8 mouse cellular contexts compared by ENCODE assay signal in genomic region chr4:129623681-129624091, GRCm38 (mm10). TPM values are rescaled to one million over a fixed set of nuclear protein-coding genes. Genes with fewer than 3 reads are reported as not detected.
DNase-seq lines count a peak whose midpoint lies in the region; ATAC-seq and TF ChIP-seq lines count a peak whose summit lies in the region.

TSS of gene Ccdc28b (minus strand) at chr4:129623947.

- H3K4me3 ChIP-seq in bone marrow macrophage, adult 2 months (ENCODE audit: insufficient read depth, low read length): peak within 1 kb of the TSS; percentile 83
- peak within 1 kb of the TSS; percentile 66 for H3K4me3 ChIP-seq in forebrain, embryonic 12.5 days (replicated peaks)
- peak within 1 kb of the TSS; percentile 65 for H3K4me3 ChIP-seq in heart, postnatal 0 days (ENCODE audit: low read depth, low read length)
- H3K4me3 ChIP-seq in liver, embryonic 15.5 days (replicated peaks): peak within 1 kb of the TSS; percentile 66
- peak within 1 kb of the TSS; percentile 63 for H3K4me3 ChIP-seq in neural tube, embryonic 12.5 days

- peak within 1 kb of the TSS; percentile 82 for H3K27ac ChIP-seq in bone marrow macrophage, adult 2 months (ENCODE audit: insufficient read depth, low read depth, low read length)
- peak within 1 kb of the TSS; percentile 91 for H3K27ac ChIP-seq in forebrain, embryonic 12.5 days
- H3K27ac ChIP-seq in heart, postnatal 0 days (ENCODE audit: low read depth): peak within 1 kb of the TSS; percentile 89
- H3K27ac ChIP-seq in liver, embryonic 15.5 days (replicated peaks): peak within 1 kb of the TSS; percentile 89
- peak within 1 kb of the TSS; percentile 74 for H3K27ac ChIP-seq in neural tube, embryonic 12.5 days

- peaks cover 23% of the 10 kb centered on the region for H3K4me1 ChIP-seq in bone marrow macrophage, adult 2 months (ENCODE audit: control insufficient read depth, insufficient read depth, low read length)
- H3K4me1 ChIP-seq in forebrain, embryonic 12.5 days: peaks cover 32% of the 10 kb centered on the region
- H3K4me1 ChIP-seq in heart, postnatal 0 days (ENCODE audit: control insufficient read depth, insufficient read depth): peaks cover 30% of the 10 kb centered on the region
- peaks cover 64% of the 10 kb centered on the region for H3K4me1 ChIP-seq in liver, embryonic 15.5 days (replicated peaks)
- peaks cover 27% of the 10 kb centered on the region for H3K4me1 ChIP-seq in neural tube, embryonic 12.5 days

- TF ChIP-seq EP300 in heart, postnatal 0 days (IDR thresholded peaks at IDR 0.05; ENCODE audit: low read depth): 0 out of 2 replicates have a peak, but pooled peaks have one; percentile 13

- no peak; the same call in 1 of the 2 replicates for TF ChIP-seq POLR2A in bone marrow macrophage, adult 2 months (IDR thresholded peaks at IDR 0.05; ENCODE audit: borderline replicate concordance, low read depth, low read length)

- H3K36me3 ChIP-seq in forebrain, embryonic 12.5 days (replicated peaks): peaks cover 29% of the 10 kb centered on the region
- peaks cover 35% of the 10 kb centered on the region for H3K36me3 ChIP-seq in heart, postnatal 0 days (replicated peaks; ENCODE audit: control insufficient read depth, insufficient read depth, low read length)
- peaks cover 30% of the 10 kb centered on the region for H3K36me3 ChIP-seq in liver, embryonic 15.5 days (replicated peaks)
- peaks cover 30% of the 10 kb centered on the region for H3K36me3 ChIP-seq in neural tube, embryonic 12.5 days

- no peaks in the 10 kb centered on the region for H3K27me3 ChIP-seq in forebrain, embryonic 12.5 days
- H3K27me3 ChIP-seq in heart, postnatal 0 days (ENCODE audit: control insufficient read depth, insufficient read depth, low read length): no peaks in the 10 kb centered on the region
- H3K27me3 ChIP-seq in liver, embryonic 15.5 days: no peaks in the 10 kb centered on the region
- no peaks in the 10 kb centered on the region for H3K27me3 ChIP-seq in neural tube, embryonic 12.5 days (replicated peaks)

- no peaks in the 10 kb centered on the region for H3K9me3 ChIP-seq in forebrain, embryonic 12.5 days
- H3K9me3 ChIP-seq in heart, postnatal 0 days (replicated peaks; ENCODE audit: control insufficient read depth, low read length): no peaks in the 10 kb centered on the region
- H3K9me3 ChIP-seq in liver, embryonic 15.5 days (replicated peaks): no peaks in the 10 kb centered on the region
- no peaks in the 10 kb centered on the region for H3K9me3 ChIP-seq in neural tube, embryonic 12.5 days

- DNase-seq in MEL-GATA-1-ER (ENCODE audit: extremely low read depth, low read depth): peak; percentile 53
- DNase-seq in heart, postnatal 0 days (ENCODE audit: low spot score): peak; percentile 74
- peak; percentile 62 to 64 for DNase-seq in kidney, postnatal 36 days
- DNase-seq in testis, postnatal 14 days (ENCODE audit: low spot score): no peak

- TF ChIP-seq CTCF in bone marrow macrophage, adult 2 months (IDR thresholded peaks at IDR 0.05; ENCODE audit: low read depth, low read length): no peak
- TF ChIP-seq CTCF in heart, postnatal 0 days (IDR thresholded peaks at IDR 0.05; ENCODE audit: low read depth): no peak

- peak; percentile 45 for ATAC-seq in forebrain, embryonic 12.5 days (ENCODE audit: low FRiP score)
- ATAC-seq in heart, postnatal 0 days (ENCODE audit: insufficient read depth, low read depth): peak; percentile 30
- ATAC-seq in liver, embryonic 15.5 days (ENCODE audit: insufficient read depth): peak; percentile 28; the same call in 1 of the 2 replicates
- ATAC-seq in neural tube, embryonic 12.5 days (ENCODE audit: low FRiP score, low read depth): 0 out of 2 replicates have a peak, but pooled peaks have one; percentile 15

- H3K9ac ChIP-seq in forebrain, embryonic 12.5 days: peak within 1 kb of the TSS; percentile 84
- peak within 1 kb of the TSS; percentile 71 for H3K9ac ChIP-seq in heart, postnatal 0 days (replicated peaks; ENCODE audit: low read depth, low read length)
- peak within 1 kb of the TSS; percentile 68 for H3K9ac ChIP-seq in liver, embryonic 15.5 days
- H3K9ac ChIP-seq in neural tube, embryonic 12.5 days: peak within 1 kb of the TSS; percentile 76

- H3K4me2 ChIP-seq in forebrain, embryonic 12.5 days: peak within 1 kb of the TSS; percentile 82
- peak within 1 kb of the TSS; percentile 84 for H3K4me2 ChIP-seq in heart, postnatal 0 days (ENCODE audit: low read depth, low read length)
- peak within 1 kb of the TSS; percentile 84 for H3K4me2 ChIP-seq in liver, embryonic 15.5 days
- peak within 1 kb of the TSS; percentile 83 for H3K4me2 ChIP-seq in neural tube, embryonic 12.5 days (replicated peaks)

- WGBS in forebrain, embryonic 12.5 days: under 1% methylated on average over 10 of the region's 10 CpGs
- 1% methylated on average over 10 of the region's 10 CpGs for WGBS in heart, postnatal 0 days
- under 1% methylated on average over 10 of the region's 10 CpGs for WGBS in liver, embryonic 15.5 days (ENCODE audit: insufficient replicate concordance)
- WGBS in neural tube, embryonic 12.5 days: under 1% methylated on average over 10 of the region's 10 CpGs

RNA-seq across cellular contexts. Expression of gene Ccdc28b, which starts in this region (rescaled TPM):
- polyA plus RNA-seq in bone marrow macrophage, adult 2 months (2012; ENCODE audit: insufficient read depth, insufficient read length, missing spikeins): 39.0 and 42.3 TPM in 2 replicates
- 75.4 and 79.2 TPM in 2 replicates for polyA plus RNA-seq in forebrain, embryonic 12.5 days (2016; fragmentation: Nextera tagmentation; extraction: Ambion mirVana)
- total RNA-seq in heart, postnatal 0 days (2014; rRNA removed; ENCODE audit: low replicate concordance): 41.9 and 55.1 TPM in 2 replicates
- polyA plus RNA-seq in heart, postnatal 0 days (2015; fragmentation: Nextera tagmentation; extraction: Ambion mirVana): 58.0 and 58.6 TPM in 2 replicates
- polyA plus RNA-seq in liver, embryonic 15.5 days (2015; fragmentation: Nextera tagmentation; extraction: Ambion mirVana): 10.3 and 12.2 TPM in 2 replicates
- polyA plus RNA-seq in neural tube, embryonic 12.5 days (2016; fragmentation: Nextera tagmentation; extraction: Ambion mirVana): 103 and 107 TPM in 2 replicates
